Mouse (Mus musculus) lung, embryonic 14.5 days (tissue): ENCODE measurements around the gene Pla1a. TPM values are rescaled to one million over a fixed set of nuclear protein-coding genes. Genes with fewer than 3 reads are reported as not detected.

Experiments used
- ATAC-seq: fragments of 200-750 bp; cut with Nextera tagmentation; 2 replicates; pipeline ENCODE4 v1.8.0; 2017; ENCODE audit warnings: mild to moderate bottlenecking, moderate TSS enrichment, moderate library complexity; ENCODE audit not compliant: insufficient read depth
- DNase-seq: peaks from one replicate; pipeline ENCODE4 v3.0.0-alpha.2; 2015
- H3K27ac ChIP-seq: fragments of 300-500 bp; sonication (generic); 2 replicates; pipeline ENCODE4 v1.5.1; 2014; ENCODE audit warnings: low read depth, mild to moderate bottlenecking, moderate library complexity
- H3K27me3 ChIP-seq: fragments of 300-500 bp; sonication (generic); 2 replicates; pipeline ENCODE4 v1.6.1; 2014; ENCODE audit warnings: low read length, control low read depth; ENCODE audit not compliant: insufficient read depth
- H3K36me3 ChIP-seq: fragments of 300-500 bp; sonication (generic); 2 replicates; pipeline ENCODE4 v1.6.1; 2014; ENCODE audit warnings: control low read depth; ENCODE audit not compliant: insufficient read depth
- H3K4me1 ChIP-seq: fragments of 300-500 bp; sonication (generic); 2 replicates; pipeline ENCODE4 v1.6.1; 2014; ENCODE audit warnings: antibody characterized with exemption, control low read depth; ENCODE audit not compliant: insufficient read depth
- H3K4me2 ChIP-seq: fragments of 300-500 bp; sonication (generic); 2 replicates; pipeline ENCODE4 v1.6.1; 2014; ENCODE audit warnings: mild to moderate bottlenecking
- H3K4me3 ChIP-seq: fragments of 300-500 bp; sonication (generic); 2 replicates; pipeline ENCODE4 v1.5.1; 2014; ENCODE audit warnings: low read depth, low read length
- H3K9ac ChIP-seq: fragments of 300-500 bp; sonication (generic); 2 replicates; pipeline ENCODE4 v1.6.1; 2014
- H3K9me3 ChIP-seq: fragments of 300-500 bp; sonication (generic); 2 replicates; pipeline ENCODE4 v1.6.1; 2016; ENCODE audit warnings: low read depth, low read length, control low read depth
- CTCF ChIP-seq: IDR thresholded peaks from 2 replicates; pipeline ENCODE4 v1.5.1; 2016; ENCODE audit warnings: antibody characterized with exemption, low read depth
- WGBS: fragments of 180-500 bp; shearing (Covaris S2); extraction: QIAGEN DNeasy Blood & Tissue Kit; methylation state at CpG from one replicate; pipeline ENCODE4 v1.1.7; 2014; 5-methylcytosine and 5-hydroxymethylcytosine counted together
- polyA plus RNA-seq: library from polyadenylated mRNA; unstranded; fragments of >200 nt; fragmentation: Nextera tagmentation; extraction: Ambion mirVana; gene quantifications from 2 replicates; pipeline ENCODE4 v1.2.1, GENCODE M21; 2014

Pla1a gene
- polyA plus RNA-seq, 1 experiment from 2014 or later = 0.14 TPM

DNA sequence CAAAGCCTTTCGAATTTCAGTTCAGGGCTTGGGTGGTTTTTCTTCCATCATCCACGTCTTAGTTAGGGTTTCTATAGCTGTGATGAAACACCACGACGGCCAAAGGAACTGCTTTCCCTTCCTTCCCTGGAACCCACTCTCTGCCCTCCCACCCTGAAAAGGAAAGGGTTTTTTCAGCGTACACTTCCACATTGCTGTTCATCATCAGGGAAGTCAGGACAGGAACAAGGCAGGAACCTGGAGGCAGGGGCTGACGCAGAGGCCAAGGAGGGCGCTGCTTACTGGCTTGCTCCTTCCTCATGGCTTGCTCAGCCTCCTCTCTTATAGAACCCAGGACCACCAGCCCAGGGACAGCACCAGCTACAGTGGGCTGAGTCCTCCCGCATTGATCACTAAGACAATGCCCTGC is 56.1 kb downstream of the Pla1a start:
- Histone ChIP-seq H3K27ac (no peak overlapping the region; the same call in 1 of the 2 replicates), H3K4me1 (no peaks in the 10 kb centered on the region), H3K4me3 (peak overlapping the region; percentile 26), H3K27me3 (no peaks in the 10 kb centered on the region), H3K9ac (peak overlapping the region; percentile 43), H3K36me3 (no peaks in the 10 kb centered on the region), H3K4me2 (peak overlapping the region; percentile 58), H3K9me3 (no peaks in the 10 kb centered on the region)
- ATAC-seq (peak; percentile 40; the same call in 1 of the 2 replicates), DNase-seq (no peak)
- no peak for TF ChIP-seq CTCF
- 48% methylated on average over 8 of the region's 8 CpGs for WGBS

DNA sequence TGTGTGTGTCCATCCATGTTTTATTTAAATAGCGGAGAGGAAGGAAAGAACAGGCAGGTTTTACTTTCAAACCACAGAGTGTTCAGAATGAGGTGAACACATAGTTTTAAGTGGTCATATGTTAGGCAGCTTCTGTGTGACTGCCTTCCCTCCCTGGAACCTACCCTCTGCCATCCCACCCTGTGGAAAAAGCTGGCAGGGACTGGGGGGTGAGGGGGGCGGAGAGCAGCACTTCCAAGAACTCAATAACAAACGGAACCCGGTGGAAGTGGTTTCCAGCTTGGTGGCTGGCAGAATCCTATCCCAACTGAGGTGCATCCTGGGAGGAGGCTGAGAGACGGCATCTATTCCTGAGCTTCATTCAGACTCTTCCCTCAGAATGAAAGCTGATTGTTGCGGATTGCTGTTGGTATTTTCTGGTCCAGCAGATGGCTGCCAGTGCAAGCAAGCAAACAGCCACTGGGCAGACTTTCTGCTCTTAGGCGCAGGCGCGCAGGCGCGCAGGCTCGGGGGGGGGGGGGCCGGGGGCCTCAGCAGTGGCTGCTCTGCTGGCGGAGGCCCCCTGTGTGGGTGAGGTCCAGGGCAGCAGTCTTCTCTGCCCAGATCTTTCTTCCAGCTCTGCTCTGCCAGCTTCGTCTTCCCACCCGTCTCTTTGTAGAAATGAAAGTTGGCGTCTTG is 56.6 kb downstream of the Pla1a start:
- H3K27me3 ChIP-seq = no peaks in the 10 kb centered on the region
- no peaks in the 10 kb centered on the region for H3K9me3 ChIP-seq
- H3K4me3 ChIP-seq = peak overlapping the region; percentile 26
- peak; percentile 45 for TF ChIP-seq CTCF
- H3K4me2 ChIP-seq = peak overlapping the region; percentile 58
- peak; percentile 89 for ATAC-seq
- WGBS = 33% methylated on average over 16 of the region's 17 CpGs
- no peaks in the 10 kb centered on the region for H3K36me3 ChIP-seq
- H3K27ac ChIP-seq = no peak overlapping the region
- H3K9ac ChIP-seq = peak overlapping the region; percentile 43
- peak; percentile 73 for DNase-seq
- no peaks in the 10 kb centered on the region for H3K4me1 ChIP-seq

DNA sequence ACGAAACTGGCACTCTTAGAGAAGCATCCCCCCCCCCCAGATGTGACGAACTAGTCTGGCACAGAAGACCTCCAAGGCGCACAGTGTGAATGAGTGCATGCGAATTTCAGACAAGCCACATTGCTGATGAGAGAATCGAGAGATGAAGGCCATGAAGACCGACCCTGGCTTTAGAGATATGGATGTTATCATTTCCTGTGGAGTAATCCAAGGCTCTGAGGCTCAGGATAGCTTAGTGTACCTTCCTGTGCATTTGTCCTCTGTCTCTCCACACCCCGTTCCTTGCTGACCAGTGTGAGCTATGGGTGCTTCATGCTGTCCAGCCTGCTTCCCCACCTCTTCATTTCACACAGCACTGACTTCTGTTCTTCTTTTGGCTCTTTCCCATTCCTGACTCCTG is 57.8 kb downstream of the Pla1a start:
- Histone ChIP-seq H3K9ac (no peak overlapping the region), H3K4me1 (no peaks in the 10 kb centered on the region), H3K36me3 (no peaks in the 10 kb centered on the region), H3K9me3 (no peaks in the 10 kb centered on the region), H3K4me2 (no peak overlapping the region), H3K4me3 (no peak overlapping the region), H3K27ac (no peak overlapping the region), H3K27me3 (no peaks in the 10 kb centered on the region)
- DNase-seq (no peak), ATAC-seq (no peak)
- 72% methylated on average over 7 of the region's 7 CpGs for WGBS
- no peak for TF ChIP-seq CTCF

DNA sequence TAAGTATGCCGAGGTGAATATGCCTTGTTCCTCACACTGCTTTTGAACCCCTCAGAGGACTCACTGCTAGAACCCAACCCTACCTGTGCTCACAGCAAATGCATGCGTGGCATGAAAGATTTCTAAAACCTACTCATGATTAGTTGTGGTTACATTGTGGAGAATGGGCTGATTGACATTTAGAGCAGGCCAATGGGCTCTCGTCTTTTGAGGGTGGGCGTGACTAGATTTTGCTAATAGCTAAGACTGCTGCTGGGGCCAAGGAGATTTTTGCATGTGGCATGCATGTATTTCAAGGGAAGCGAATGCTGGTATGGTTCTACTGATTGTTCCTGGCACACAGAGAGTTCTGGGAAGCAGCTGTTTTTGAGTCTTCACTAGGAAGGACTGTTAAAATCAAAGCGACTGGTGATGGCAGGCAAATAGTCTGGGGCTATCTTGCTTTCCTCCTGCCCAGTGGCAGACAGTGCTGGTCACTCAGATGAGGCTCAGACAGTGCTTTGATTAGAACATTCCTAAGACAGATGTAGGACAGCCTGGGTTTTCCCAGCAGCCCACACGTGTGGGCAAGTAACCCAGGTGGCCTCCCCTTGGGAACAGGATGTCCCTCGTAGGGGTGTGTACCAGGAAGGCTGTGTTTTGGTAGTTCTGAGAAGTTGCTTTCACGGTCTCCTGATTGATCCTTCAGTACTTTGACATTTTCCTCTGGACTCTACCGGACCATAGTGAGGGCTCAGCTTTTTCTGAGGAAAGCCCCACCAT is 58.4 kb downstream of the Pla1a start:
- Histone ChIP-seq H3K9me3 (no peaks in the 10 kb centered on the region), H3K27ac (no peak overlapping the region; the same call in 1 of the 2 replicates), H3K4me2 (0 out of 2 replicates have a peak overlapping the region, but pooled peaks have one; percentile 22), H3K9ac (no peak overlapping the region), H3K36me3 (no peaks in the 10 kb centered on the region), H3K27me3 (no peaks in the 10 kb centered on the region), H3K4me1 (no peaks in the 10 kb centered on the region), H3K4me3 (no peak overlapping the region)
- ATAC-seq (no peak), DNase-seq (no peak)
- WGBS = 76% methylated on average over 10 of the region's 10 CpGs
- TF ChIP-seq CTCF = no peak

DNA sequence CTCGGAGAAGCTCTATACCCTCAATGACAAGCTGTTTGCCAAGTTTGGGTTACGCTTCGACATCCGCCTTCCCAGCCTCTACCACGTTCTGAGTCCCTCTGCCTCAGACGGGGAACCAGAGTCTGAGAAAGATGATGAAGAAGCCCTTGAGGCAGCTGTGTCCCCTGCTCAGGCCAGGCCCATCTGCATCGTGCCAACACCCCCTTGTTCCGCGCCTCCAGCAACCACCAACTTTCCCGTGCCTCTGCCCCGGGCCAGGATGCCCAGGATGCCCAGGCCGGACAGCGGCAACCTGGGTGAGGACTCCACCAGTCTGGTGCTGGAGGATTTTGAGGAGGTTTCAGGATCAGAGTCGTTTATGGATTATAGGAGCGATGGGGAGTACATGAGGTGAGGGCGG is 59.0 kb downstream of the Pla1a start:
- H3K4me2 ChIP-seq = 0 out of 2 replicates have a peak overlapping the region, but pooled peaks have one; percentile 22
- 84% methylated on average over 16 of the region's 16 CpGs for WGBS
- DNase-seq (no peak), ATAC-seq (no peak)
- no peak for TF ChIP-seq CTCF
- H3K4me1 ChIP-seq = no peaks in the 10 kb centered on the region
- no peaks in the 10 kb centered on the region for H3K27me3 ChIP-seq
- no peak overlapping the region for H3K27ac ChIP-seq
- no peaks in the 10 kb centered on the region for H3K9me3 ChIP-seq
- no peaks in the 10 kb centered on the region for H3K36me3 ChIP-seq
- H3K4me3 ChIP-seq = no peak overlapping the region
- no peak overlapping the region for H3K9ac ChIP-seq

DNA sequence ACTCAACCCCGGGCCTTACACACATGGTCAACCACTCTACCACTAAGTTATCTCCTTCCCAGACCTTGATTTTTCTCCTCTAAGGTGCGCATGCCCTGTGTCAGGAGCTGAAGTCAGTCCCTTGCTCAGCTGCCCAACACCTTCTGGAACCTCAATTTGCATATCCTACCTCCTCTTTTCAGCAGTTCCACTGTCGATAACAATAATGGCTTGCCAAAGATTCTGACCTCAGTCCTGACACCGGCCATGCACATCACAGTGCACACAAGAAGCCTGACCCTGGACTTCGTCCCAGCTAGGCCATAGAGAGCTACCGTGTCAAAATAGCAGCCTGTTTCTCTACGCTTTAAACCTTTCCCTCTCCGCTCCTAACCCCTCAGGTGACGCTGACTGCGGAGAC is 59.5 kb downstream of the Pla1a start:
- Histone ChIP-seq H3K27me3 (no peaks in the 10 kb centered on the region), H3K4me2 (no peak overlapping the region), H3K9ac (no peak overlapping the region), H3K36me3 (no peaks in the 10 kb centered on the region), H3K27ac (no peak overlapping the region), H3K9me3 (no peaks in the 10 kb centered on the region), H3K4me3 (no peak overlapping the region), H3K4me1 (no peaks in the 10 kb centered on the region)
- no peak for ATAC-seq
- DNase-seq = no peak
- WGBS = 82% methylated on average over 10 of the region's 10 CpGs
- TF ChIP-seq CTCF = no peak

DNA sequence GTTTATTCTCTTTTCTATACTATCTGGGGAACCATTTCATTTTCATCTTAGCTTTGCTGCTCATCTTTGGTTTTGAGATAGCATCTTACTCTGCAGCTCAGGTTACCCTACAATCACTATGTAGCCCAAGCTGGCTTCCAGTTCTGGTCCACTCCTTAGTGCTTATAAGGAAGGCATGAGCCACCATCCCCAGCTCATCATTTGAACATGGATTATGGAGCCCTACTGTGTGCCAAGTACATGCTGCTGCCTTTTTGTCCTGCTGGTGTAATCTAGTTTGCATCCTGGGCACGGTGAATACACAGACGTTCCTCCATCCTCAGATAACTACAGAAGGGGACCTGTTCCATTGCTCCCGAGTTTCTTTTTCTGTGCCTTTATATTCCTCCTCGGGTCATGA is 60.1 kb downstream of the Pla1a start:
- no peak for ATAC-seq
- no peaks in the 10 kb centered on the region for H3K4me1 ChIP-seq
- no peak overlapping the region for H3K27ac ChIP-seq
- no peak overlapping the region for H3K4me3 ChIP-seq
- no peak overlapping the region for H3K9ac ChIP-seq
- H3K4me2 ChIP-seq = no peak overlapping the region
- no peaks in the 10 kb centered on the region for H3K27me3 ChIP-seq
- H3K36me3 ChIP-seq = no peaks in the 10 kb centered on the region
- TF ChIP-seq CTCF = no peak
- no peaks in the 10 kb centered on the region for H3K9me3 ChIP-seq
- DNase-seq = no peak
- WGBS = 86% methylated on average over 4 of the region's 4 CpGs
